20 mouse cellular contexts compared by ENCODE assay signal in the genomic region with DNA sequence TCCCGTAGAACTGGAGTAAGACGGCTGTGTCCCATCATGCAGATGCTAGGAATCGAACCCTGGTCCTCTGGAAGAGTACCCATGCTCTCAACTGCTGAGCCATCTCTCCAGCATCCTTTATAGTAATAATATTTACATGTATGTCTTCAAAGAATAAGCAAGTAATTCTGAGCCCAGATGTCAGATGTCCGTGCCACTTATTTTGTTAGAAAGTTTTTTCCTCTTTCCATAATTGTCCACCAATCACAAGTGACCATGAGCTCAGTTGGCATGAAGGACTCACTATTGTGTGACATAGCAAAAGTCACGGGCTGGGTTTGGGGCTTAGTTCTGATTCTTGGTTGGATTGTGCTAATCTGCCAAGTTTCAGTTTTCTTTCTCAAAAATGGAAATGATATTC.
DNase-seq lines count a peak whose midpoint lies in the region; ATAC-seq lines count a peak whose summit lies in the region.
"Had no signal": no experiment of that assay in that cellular context is flagged by ENCODE, and none has a peak within 500 bp of the region (broad histone marks: within the 10 kb centered on the region; RNA-seq: fewer than 3 reads in every experiment).

No protein-coding gene starts in this region.

- no peak for DNase-seq in heart, postnatal 14 days
- DNase-seq in lung, postnatal 36 days, result peak; percentile 53
- DNase-seq in spleen, postnatal 14 days (ENCODE audit: low spot score in 2 of 2), result no peak
- no peak for DNase-seq in midbrain, embryonic 11.5 days (ENCODE audit: low spot score, missing footprints)
- DNase-seq: cerebellum, adult 18-20 months; cerebellum, postnatal 25 days; gastrocnemius, postnatal 14 days; kidney, adult 9 months; kidney, postnatal 14 days; left cerebral cortex, postnatal 4 days; liver, postnatal 0 days had no signal

- WGBS in heart, embryonic 16.5 days, result 62% methylated on average over 5 of the region's 5 CpGs
- 68% methylated on average over 5 of the region's 5 CpGs for WGBS in embryonic facial prominence, embryonic 15.5 days
- WGBS in lung, embryonic 15.5 days, result 51% methylated on average over 5 of the region's 5 CpGs
- WGBS in midbrain, embryonic 11.5 days, result 92% methylated on average over 5 of the region's 5 CpGs

- H3K4me2 ChIP-seq in heart, embryonic 16.5 days (ENCODE audit: low read depth, low read length), result no peak overlapping the region
- H3K4me2 ChIP-seq in embryonic facial prominence, embryonic 15.5 days (replicated peaks), result no peak overlapping the region
- no peak overlapping the region for H3K4me2 ChIP-seq in lung, embryonic 15.5 days
- H3K4me2 ChIP-seq in midbrain, embryonic 11.5 days, result no peak overlapping the region
- H3K4me2 ChIP-seq: liver, embryonic 11.5 days; midbrain, embryonic 13.5 days had no signal

- H3K27me3 ChIP-seq in heart, embryonic 16.5 days (ENCODE audit: control insufficient read depth, insufficient read depth, low read length), result no peaks in the 10 kb centered on the region
- H3K27me3 ChIP-seq in embryonic facial prominence, embryonic 15.5 days, result no peaks in the 10 kb centered on the region
- H3K27me3 ChIP-seq in lung, embryonic 15.5 days, result no peaks in the 10 kb centered on the region
- no peaks in the 10 kb centered on the region for H3K27me3 ChIP-seq in midbrain, embryonic 11.5 days (ENCODE audit: control insufficient read depth, insufficient read depth, low read length)
- H3K27me3 ChIP-seq: midbrain, embryonic 13.5 days had no signal

- ATAC-seq in heart, embryonic 16.5 days (replicated peaks; ENCODE audit: extremely low read depth, insufficient read depth, low FRiP score), result no peak
- no peak for ATAC-seq in embryonic facial prominence, embryonic 15.5 days (ENCODE audit: insufficient number of reproducible peaks, low FRiP score, low TSS enrichment, low read depth)
- ATAC-seq in lung, embryonic 15.5 days (ENCODE audit: borderline replicate concordance, extremely low read depth, low FRiP score, low TSS enrichment), result peak; percentile 83
- ATAC-seq in midbrain, embryonic 11.5 days (ENCODE audit: low FRiP score), result no peak
- ATAC-seq: forebrain, embryonic 16.5 days; hindbrain, embryonic 16.5 days; intestine, embryonic 16.5 days; liver, postnatal 0 days; midbrain, embryonic 13.5 days had no signal

- intact Hi-C loops in heart, postnatal 14 days (cut with DNase I), result no loop called here

- H3K4me1 ChIP-seq in heart, embryonic 16.5 days (ENCODE audit: control insufficient read depth, insufficient read depth, low read length), result peaks cover 10% of the 10 kb centered on the region
- H3K4me1 ChIP-seq in embryonic facial prominence, embryonic 15.5 days, result peaks cover 13% of the 10 kb centered on the region
- peaks cover 9% of the 10 kb centered on the region for H3K4me1 ChIP-seq in lung, embryonic 15.5 days
- H3K4me1 ChIP-seq in midbrain, embryonic 11.5 days (ENCODE audit: control insufficient read depth, insufficient read depth, low read length), result no peaks in the 10 kb centered on the region
- H3K4me1 ChIP-seq: midbrain, embryonic 13.5 days had no signal

- H3K4me3 ChIP-seq in heart, embryonic 16.5 days (ENCODE audit: low read length), result no peak overlapping the region
- H3K4me3 ChIP-seq in embryonic facial prominence, embryonic 15.5 days (replicated peaks), result no peak overlapping the region
- H3K4me3 ChIP-seq in lung, embryonic 15.5 days, result no peak overlapping the region
- H3K4me3 ChIP-seq in midbrain, embryonic 11.5 days (ENCODE audit: low read depth, low read length), result no peak overlapping the region
- H3K4me3 ChIP-seq: forebrain, embryonic 10.5 days; midbrain, embryonic 13.5 days had no signal

- H3K9me3 ChIP-seq in heart, embryonic 16.5 days (replicated peaks; ENCODE audit: control insufficient read depth, low read length), result no peaks in the 10 kb centered on the region
- H3K9me3 ChIP-seq in embryonic facial prominence, embryonic 15.5 days (replicated peaks), result no peaks in the 10 kb centered on the region
- no peaks in the 10 kb centered on the region for H3K9me3 ChIP-seq in lung, embryonic 15.5 days
- H3K9me3 ChIP-seq in midbrain, embryonic 11.5 days (ENCODE audit: control insufficient read depth, low read length), result no peaks in the 10 kb centered on the region
- H3K9me3 ChIP-seq: forebrain, embryonic 10.5 days; midbrain, embryonic 13.5 days had no signal

- no peak overlapping the region for H3K9ac ChIP-seq in heart, embryonic 16.5 days (ENCODE audit: low read length)
- H3K9ac ChIP-seq in embryonic facial prominence, embryonic 15.5 days, result no peak overlapping the region
- H3K9ac ChIP-seq in lung, embryonic 15.5 days, result no peak overlapping the region
- no peak overlapping the region for H3K9ac ChIP-seq in midbrain, embryonic 11.5 days (ENCODE audit: low read length)
- H3K9ac ChIP-seq: liver, postnatal 0 days; midbrain, embryonic 13.5 days had no signal

- H3K27ac ChIP-seq in heart, embryonic 16.5 days (ENCODE audit: low read length), result peak overlapping the region; percentile 78
- peak overlapping the region; percentile 70 for H3K27ac ChIP-seq in embryonic facial prominence, embryonic 15.5 days (replicated peaks)
- peak overlapping the region; percentile 74 for H3K27ac ChIP-seq in lung, embryonic 15.5 days
- no peak overlapping the region for H3K27ac ChIP-seq in midbrain, embryonic 11.5 days (ENCODE audit: low read depth, low read length)
- H3K27ac ChIP-seq: midbrain, embryonic 13.5 days had no signal

- no peaks in the 10 kb centered on the region for H3K36me3 ChIP-seq in heart, embryonic 16.5 days (ENCODE audit: control insufficient read depth, insufficient read depth)
- no peaks in the 10 kb centered on the region for H3K36me3 ChIP-seq in embryonic facial prominence, embryonic 15.5 days
- no peaks in the 10 kb centered on the region for H3K36me3 ChIP-seq in lung, embryonic 15.5 days
- H3K36me3 ChIP-seq in midbrain, embryonic 11.5 days (ENCODE audit: control insufficient read depth, insufficient read depth, low read length), result no peaks in the 10 kb centered on the region
- H3K36me3 ChIP-seq: forebrain, embryonic 10.5 days; midbrain, embryonic 13.5 days had no signal
